Mouse (Mus musculus): ENCODE data around the gene Mtf1. TPM values are rescaled to one million over a fixed set of nuclear protein-coding genes. Genes with fewer than 3 reads are reported as not detected.

Gene Mtf1
- polyA plus RNA-seq, 1 experiment from 2014 or later = 9.1 TPM

DNA sequence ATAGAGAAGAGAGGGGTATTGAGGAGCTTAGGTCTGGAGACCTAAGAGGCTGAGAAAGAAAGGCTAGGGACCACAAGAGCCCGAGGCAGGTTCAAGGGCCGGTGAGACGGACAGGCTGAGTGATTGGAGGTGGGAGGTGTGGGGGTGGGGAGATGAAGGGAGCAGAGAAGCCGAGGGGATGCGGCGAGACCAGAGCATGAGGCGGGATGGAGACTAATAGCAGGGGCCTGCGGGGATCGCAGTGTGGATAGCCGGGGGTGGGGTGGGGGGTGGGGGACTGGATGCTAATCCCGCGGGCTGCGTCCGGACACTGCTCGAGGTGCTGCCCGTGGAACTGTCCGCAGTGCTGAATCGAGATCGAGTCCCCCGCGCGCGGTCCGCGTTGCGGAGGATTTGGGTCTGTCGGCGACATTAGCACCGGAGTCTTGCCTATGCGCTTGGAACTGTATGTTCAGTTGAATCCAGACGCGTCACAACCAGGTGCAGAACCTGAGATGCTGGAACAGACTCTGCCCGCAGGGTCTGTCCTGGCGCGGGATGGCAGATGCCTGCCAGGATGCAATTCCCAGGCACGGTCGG lies 80.3 kb downstream of the Mtf1 start:
- WGBS (ENCODE audit: insufficient replicate concordance) = 1% methylated on average over 36 of the region's 37 CpGs
- TF ChIP-seq CTCF (IDR thresholded peaks at IDR 0.05; ENCODE audit: low read depth) = no peak
- no peak for TF ChIP-seq EP300 (IDR thresholded peaks at IDR 0.05; ENCODE audit: low read depth)
- H3K4me3 ChIP-seq (ENCODE audit: low read depth, low read length) = no peak overlapping the region
- peak; percentile 60 for DNase-seq
- H3K27ac ChIP-seq (ENCODE audit: low read depth) = no peak overlapping the region
- H3K36me3 ChIP-seq (replicated peaks; ENCODE audit: insufficient read depth, low read length) = no peaks in the 10 kb centered on the region
- peaks cover 48% of the 10 kb centered on the region for H3K27me3 ChIP-seq (ENCODE audit: insufficient read depth, low read length)
- no peaks in the 10 kb centered on the region; the same call in 1 of the 2 replicates for H3K4me1 ChIP-seq (ENCODE audit: insufficient read depth)
- H3K9me3 ChIP-seq (ENCODE audit: low read length) = no peaks in the 10 kb centered on the region
- ATAC-seq = no peak
- H3K9ac ChIP-seq (replicated peaks) = no peak overlapping the region
- no peak overlapping the region for H3K4me2 ChIP-seq (ENCODE audit: low read depth, low read length)

DNA sequence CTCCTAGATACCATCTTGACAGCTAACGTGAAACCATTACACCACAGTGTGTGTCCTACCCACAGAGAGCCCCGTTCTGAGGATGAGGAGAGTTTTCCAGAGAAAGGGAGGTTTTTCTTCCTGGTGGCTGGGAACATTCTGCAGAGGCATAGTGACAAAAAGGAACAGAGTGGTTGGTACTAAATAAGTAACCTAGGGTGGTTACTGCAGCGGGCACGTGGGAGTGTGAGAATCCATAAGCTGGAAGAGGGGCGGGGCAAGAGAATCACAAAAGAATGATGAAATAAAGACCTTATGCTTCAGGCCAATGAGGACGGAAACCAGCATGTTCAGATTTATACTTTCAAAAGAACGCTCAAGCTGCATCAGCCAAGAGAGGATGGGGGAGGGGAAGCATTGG lies 86.8 kb downstream of the Mtf1 start:
- Histone ChIP-seq H3K4me2 (ENCODE audit: low read depth, low read length) (no peak overlapping the region), H3K27ac (ENCODE audit: low read depth) (no peak overlapping the region), H3K9ac (replicated peaks) (no peak overlapping the region), H3K4me1 (ENCODE audit: insufficient read depth) (no peaks in the 10 kb centered on the region), H3K27me3 (ENCODE audit: insufficient read depth, low read length) (peaks cover 29% of the 10 kb centered on the region), H3K4me3 (ENCODE audit: low read depth, low read length) (no peak overlapping the region), H3K9me3 (ENCODE audit: low read length) (no peaks in the 10 kb centered on the region), H3K36me3 (replicated peaks; ENCODE audit: insufficient read depth, low read length) (no peaks in the 10 kb centered on the region)
- no peak for TF ChIP-seq EP300 (IDR thresholded peaks at IDR 0.05; ENCODE audit: low read depth)
- no peak for TF ChIP-seq CTCF (IDR thresholded peaks at IDR 0.05; ENCODE audit: low read depth)
- ATAC-seq (no peak), DNase-seq (no peak)
- WGBS (ENCODE audit: insufficient replicate concordance) = 68% methylated on average over 7 of the region's 7 CpGs

GRCm38 (mm10) chr4:124889935-124890334 lies 88.0 kb downstream of the Mtf1 start:
- Histone ChIP-seq H3K9me3 (ENCODE audit: low read length) (no peaks in the 10 kb centered on the region), H3K4me2 (ENCODE audit: low read depth, low read length) (no peak overlapping the region), H3K27ac (ENCODE audit: low read depth) (no peak overlapping the region), H3K4me3 (ENCODE audit: low read depth, low read length) (no peak overlapping the region), H3K4me1 (ENCODE audit: insufficient read depth) (no peaks in the 10 kb centered on the region), H3K9ac (replicated peaks) (no peak overlapping the region), H3K36me3 (replicated peaks; ENCODE audit: insufficient read depth, low read length) (no peaks in the 10 kb centered on the region), H3K27me3 (ENCODE audit: insufficient read depth, low read length) (peaks cover 32% of the 10 kb centered on the region)
- ATAC-seq (no peak), DNase-seq (no peak)
- TF ChIP-seq CTCF (IDR thresholded peaks at IDR 0.05; ENCODE audit: low read depth) = no peak
- TF ChIP-seq EP300 (IDR thresholded peaks at IDR 0.05; ENCODE audit: low read depth) = no peak
- 80% methylated on average over 2 of the region's 2 CpGs for WGBS (ENCODE audit: insufficient replicate concordance)

- H3K27ac ChIP-seq (ENCODE audit: low read depth) = no peak overlapping the region
- TF ChIP-seq EP300 (IDR thresholded peaks at IDR 0.05; ENCODE audit: low read depth) (no peak), CTCF (IDR thresholded peaks at IDR 0.05; ENCODE audit: low read depth) (no peak)
- WGBS (ENCODE audit: insufficient replicate concordance) = 73% methylated on average over 5 of the region's 5 CpGs
- H3K9ac ChIP-seq (replicated peaks) = no peak overlapping the region
- no peaks in the 10 kb centered on the region for H3K36me3 ChIP-seq (replicated peaks; ENCODE audit: insufficient read depth, low read length)
- no peak for DNase-seq
- peaks cover 40% of the 10 kb centered on the region for H3K27me3 ChIP-seq (ENCODE audit: insufficient read depth, low read length)
- no peaks in the 10 kb centered on the region for H3K4me1 ChIP-seq (ENCODE audit: insufficient read depth)
- H3K9me3 ChIP-seq (ENCODE audit: low read length) = no peaks in the 10 kb centered on the region
- no peak for ATAC-seq
- H3K4me3 ChIP-seq (ENCODE audit: low read depth, low read length) = no peak overlapping the region
- no peak overlapping the region for H3K4me2 ChIP-seq (ENCODE audit: low read depth, low read length)
These were observed 88.9 kb downstream of the Mtf1 start for GRCm38 (mm10) chr4:124890831-124891230.

GRCm38 (mm10) chr4:124893769-124894168 lies 91.9 kb downstream of the Mtf1 start:
- Histone ChIP-seq H3K9me3 (ENCODE audit: low read length) (no peaks in the 10 kb centered on the region), H3K27me3 (ENCODE audit: insufficient read depth, low read length) (peaks cover 41% of the 10 kb centered on the region), H3K4me2 (ENCODE audit: low read depth, low read length) (no peak overlapping the region), H3K36me3 (replicated peaks; ENCODE audit: insufficient read depth, low read length) (no peaks in the 10 kb centered on the region), H3K4me3 (ENCODE audit: low read depth, low read length) (no peak overlapping the region), H3K27ac (ENCODE audit: low read depth) (no peak overlapping the region), H3K9ac (replicated peaks) (no peak overlapping the region), H3K4me1 (ENCODE audit: insufficient read depth) (no peaks in the 10 kb centered on the region)
- ATAC-seq (no peak), DNase-seq (no peak)
- TF ChIP-seq EP300 (IDR thresholded peaks at IDR 0.05; ENCODE audit: low read depth) (no peak), CTCF (IDR thresholded peaks at IDR 0.05; ENCODE audit: low read depth) (no peak)
- WGBS (ENCODE audit: insufficient replicate concordance) = 39% methylated on average over 6 of the region's 6 CpGs

DNA sequence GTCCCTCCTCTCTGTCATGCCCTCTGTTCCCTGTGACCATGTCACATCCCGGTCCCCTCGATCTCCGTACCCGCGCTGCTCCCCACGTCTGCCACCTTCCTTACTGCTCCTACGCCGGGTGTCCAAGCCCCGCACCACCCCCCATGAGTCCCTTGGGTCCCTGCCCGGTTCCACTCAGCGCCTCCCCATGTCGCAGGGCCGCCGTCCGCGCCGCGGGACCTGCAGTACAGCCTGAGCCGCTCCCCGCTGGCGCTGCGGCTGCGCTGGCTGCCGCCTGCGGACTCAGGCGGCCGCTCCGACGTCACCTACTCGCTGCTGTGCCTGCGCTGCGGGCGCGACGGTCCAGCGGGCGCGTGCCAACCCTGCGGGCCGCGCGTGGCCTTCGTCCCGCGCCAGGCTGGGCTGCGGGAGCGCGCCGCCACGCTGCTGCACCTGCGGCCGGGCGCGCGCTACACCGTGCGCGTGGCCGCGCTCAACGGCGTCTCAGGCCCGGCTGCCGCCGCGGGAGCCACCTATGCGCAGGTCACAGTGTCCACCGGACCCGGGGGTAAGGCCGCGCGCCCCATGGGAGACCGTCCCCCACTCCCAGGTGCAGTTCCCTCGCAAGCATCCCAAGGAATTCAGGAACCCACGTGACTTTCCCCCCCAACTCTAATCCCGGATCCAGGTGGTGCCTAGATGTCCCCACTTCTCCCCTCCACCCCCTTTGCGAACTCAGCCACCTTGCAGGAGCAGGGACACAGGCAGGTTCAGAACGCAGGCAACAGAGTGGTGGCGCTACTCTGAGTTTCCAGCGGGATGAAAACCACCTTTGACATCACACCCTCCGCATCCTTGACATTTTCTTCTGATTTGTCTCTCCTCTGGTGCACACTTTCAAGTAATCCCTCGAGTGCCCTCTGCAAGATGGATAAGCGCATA lies 92.9 kb downstream of the Mtf1 start:
- no peaks in the 10 kb centered on the region for H3K4me1 ChIP-seq (ENCODE audit: insufficient read depth)
- ATAC-seq = no peak
- WGBS (ENCODE audit: insufficient replicate concordance) = 3% methylated on average over 82 of the region's 83 CpGs
- no peaks in the 10 kb centered on the region for H3K9me3 ChIP-seq (ENCODE audit: low read length)
- H3K27ac ChIP-seq (ENCODE audit: low read depth) = no peak overlapping the region
- no peaks in the 10 kb centered on the region for H3K36me3 ChIP-seq (replicated peaks; ENCODE audit: insufficient read depth, low read length)
- H3K4me3 ChIP-seq (ENCODE audit: low read depth, low read length) = peak overlapping the region; percentile 17; the same call in 1 of the 2 replicates
- peak overlapping the region; percentile 57 for H3K4me2 ChIP-seq (ENCODE audit: low read depth, low read length)
- H3K9ac ChIP-seq (replicated peaks) = no peak overlapping the region
- TF ChIP-seq EP300 (IDR thresholded peaks at IDR 0.05; ENCODE audit: low read depth) (no peak), CTCF (IDR thresholded peaks at IDR 0.05; ENCODE audit: low read depth) (no peak)
- peaks cover 38% of the 10 kb centered on the region for H3K27me3 ChIP-seq (ENCODE audit: insufficient read depth, low read length)
- no peak for DNase-seq

Data from liver, postnatal 0 days (tissue).